Mouse (Mus musculus) layer of hippocampus, adult 18-20 months (tissue): ENCODE results near the gene Cabp4. TPM values are rescaled to one million over a fixed set of nuclear protein-coding genes. Genes with fewer than 3 reads are reported as not detected.

Experiments
- total RNA-seq, 2 experiments: library from RNA; stranded (reverse); gene quantifications; 2 replicates each; pipeline ENCODE4 v1.2.3; 2021

The Cabp4 gene
- total RNA-seq, 2 experiments from 2014 or later, result 0.22 to 0.30 TPM

Other genes with a start within 250 kb of the Cabp4 start
- 10 to 100 TPM; 17.4 to 20.6 TPM for gene Tcirg1, start 236.9 kb downstream of the Cabp4 start, total RNA-seq
- 100 to 1,000 TPM; 144 to 147 TPM for gene Ndufs8, start 231.3 kb downstream of the Cabp4 start, total RNA-seq
- gene Aldh3b1, start 214.2 kb downstream of the Cabp4 start, total RNA-seq, result 1 to 10 TPM; 3.2 to 3.5 TPM
- 10 to 100 TPM; 13.6 to 15.9 TPM for gene Unc93b1, start 208.8 kb downstream of the Cabp4 start, total RNA-seq
- gene Aldh3b3, start 185.4 kb downstream of the Cabp4 start, total RNA-seq, result not detected
- under 1 TPM; 0.53 to 0.99 TPM for gene Aldh3b2, start 171.7 kb downstream of the Cabp4 start, total RNA-seq
- 1 to 10 TPM; 2.1 to 2.6 TPM for gene Acy3, start 157.5 kb downstream of the Cabp4 start, total RNA-seq
- not detected for gene Tbx10, start 151.3 kb downstream of the Cabp4 start, total RNA-seq
- gene Nudt8, start 143.5 kb downstream of the Cabp4 start, total RNA-seq, result 10 to 100 TPM in 1 of 2 experiments, 1 to 10 TPM in 1; 9.5 to 10.1 TPM
- gene Gm49405, start 143.4 kb downstream of the Cabp4 start, total RNA-seq, result 1 to 10 TPM in 1 of 2 experiments, under 1 TPM in 1; 0.97 to 1.3 TPM
- gene Doc2g, start 140.7 kb downstream of the Cabp4 start, total RNA-seq, result 1 to 10 TPM; 2.9 to 3.2 TPM
- 100 to 1,000 TPM; 257 TPM for gene Ndufv1, start 131.2 kb downstream of the Cabp4 start, total RNA-seq
- 100 to 1,000 TPM; 455 to 471 TPM for gene Gstp1, start 106.0 kb downstream of the Cabp4 start, total RNA-seq
- 10 to 100 TPM; 44.0 to 76.5 TPM for gene Gstp2, start 98.0 kb downstream of the Cabp4 start, total RNA-seq
- not detected for gene Gstp3, start 84.5 kb downstream of the Cabp4 start, total RNA-seq
- not detected for gene Cabp2, start 62.5 kb downstream of the Cabp4 start, total RNA-seq
- gene Cdk2ap2, start 46.9 kb downstream of the Cabp4 start, total RNA-seq, result 10 to 100 TPM; 36.2 to 38.7 TPM
- gene Pitpnm1, start 44.0 kb downstream of the Cabp4 start, total RNA-seq, result 100 to 1,000 TPM; 174 to 181 TPM
- gene Aip, start 18.2 kb downstream of the Cabp4 start, total RNA-seq, result 100 to 1,000 TPM; 121 to 140 TPM
- gene Gpr152, start 4.2 kb downstream of the Cabp4 start, total RNA-seq, result not detected
- 10 to 100 TPM; 77.0 to 97.3 TPM for gene Coro1b, start 4.6 kb upstream of the Cabp4 start, total RNA-seq
- 1 to 10 TPM; 1.6 to 2.5 TPM for gene Ptprcap, start 9.6 kb upstream of the Cabp4 start, total RNA-seq
- 10 to 100 TPM; 32.7 to 38.3 TPM for gene Rps6kb2, start 19.3 kb upstream of the Cabp4 start, total RNA-seq
- gene Carns1, start 31.4 kb upstream of the Cabp4 start, total RNA-seq, result 1 to 10 TPM; 6.3 to 7.1 TPM
- gene Tbc1d10c, start 47.3 kb upstream of the Cabp4 start, total RNA-seq, result 1 to 10 TPM in 1 of 2 experiments, under 1 TPM in 1; 0.52 to 1.0 TPM
- 100 to 1,000 TPM; 268 TPM for gene Ppp1ca, start 48.0 kb upstream of the Cabp4 start, total RNA-seq
- gene Rad9a, start 57.6 kb upstream of the Cabp4 start, total RNA-seq, result 1 to 10 TPM; 7.9 to 9.6 TPM
- under 1 TPM; 0.38 to 0.57 TPM for gene Clcf1, start 70.2 kb upstream of the Cabp4 start, total RNA-seq
- not detected for gene AC109138.7, start 70.3 kb upstream of the Cabp4 start, total RNA-seq
- 10 to 100 TPM; 14.4 to 16.5 TPM for gene Pold4, start 87.9 kb upstream of the Cabp4 start, total RNA-seq
- gene Ssh3, start 125.1 kb upstream of the Cabp4 start, total RNA-seq, result 10 to 100 TPM; 49.5 to 49.6 TPM
- gene Ankrd13d, start 139.1 kb upstream of the Cabp4 start, total RNA-seq, result 10 to 100 TPM; 58.5 to 59.2 TPM
- gene Grk2, start 162.2 kb upstream of the Cabp4 start, total RNA-seq, result 100 to 1,000 TPM; 184 to 192 TPM